Mouse (Mus musculus) gastrocnemius, postnatal 25 days (tissue): ENCODE measurements at regions not wholly inside any gene's neighbourhood (a gene's known extent, or its start where the extent isn't known, plus 50 kb on each side); places are given as distances from the start of the nearest gene placed in this dataset.
A peak's percentile ranks its signal among the peaks of the same experiment; 100 is the strongest.
"Not testable (repeated sequence)": the region's sequence is repeated elsewhere in the genome, so short reads cannot be mapped to it uniquely, and the experiment has no call there.

ENCODE experiments used
- DNase-seq: peaks from one replicate; pipeline ENCODE4 v3.0.0; 2022

GRCm38 (mm10) chr12:114285082-114285481 is 741.4 kb downstream of the Adam6a start:
- DNase-seq, result no peak

- DNase-seq, result no peak
Measured at GRCm38 (mm10) chr12:114287041-114287440, 743.3 kb downstream of the Adam6a start.

- no peak for DNase-seq
Measured at GRCm38 (mm10) chr12:114291083-114291482, 747.4 kb downstream of the Adam6a start.

- DNase-seq, result no peak
Measured at GRCm38 (mm10) chr12:114299771-114300170, 756.1 kb downstream of the Adam6a start.

- DNase-seq, result no peak
Measured at GRCm38 (mm10) chr12:114301728-114302127, 758.0 kb downstream of the Adam6a start.

GRCm38 (mm10) chr12:114332552-114332951 is 788.8 kb downstream of the Adam6a start:
- no peak for DNase-seq

- no peak for DNase-seq
Measured at GRCm38 (mm10) chr12:114366276-114366675, 822.6 kb downstream of the Adam6a start.

GRCm38 (mm10) chr12:114378696-114379350 is 835.1 kb downstream of the Adam6a start:
- DNase-seq, result peak; percentile 5

GRCm38 (mm10) chr12:114391447-114391846 is 847.7 kb downstream of the Adam6a start:
- DNase-seq, result no peak

- no peak for DNase-seq
Measured at GRCm38 (mm10) chr12:114406206-114406605, 862.5 kb downstream of the Adam6a start.

- DNase-seq, result no peak
Measured at GRCm38 (mm10) chr12:114434529-114434928, 890.8 kb downstream of the Adam6a start.

- no peak for DNase-seq
Measured at GRCm38 (mm10) chr12:114462037-114462436, 918.3 kb downstream of the Adam6a start.

GRCm38 (mm10) chr12:114462566-114462965 is 918.9 kb downstream of the Adam6a start:
- no peak for DNase-seq

GRCm38 (mm10) chr12:114468857-114469256 is 925.1 kb downstream of the Adam6a start:
- DNase-seq, result no peak

GRCm38 (mm10) chr12:114472678-114473077 is 929.0 kb downstream of the Adam6a start:
- DNase-seq, result not testable (repeated sequence)

- no peak for DNase-seq
Measured at GRCm38 (mm10) chr12:114478741-114479140, 935.0 kb downstream of the Adam6a start.

GRCm38 (mm10) chr12:114493500-114494031 is 949.9 kb downstream of the Adam6a start:
- DNase-seq, result not testable (repeated sequence)

GRCm38 (mm10) chr12:114495741-114496140 is 952.0 kb downstream of the Adam6a start:
- no peak for DNase-seq

GRCm38 (mm10) chr12:114513143-114513542 is 969.4 kb downstream of the Adam6a start:
- no peak for DNase-seq

GRCm38 (mm10) chr12:114542094-114542493 is 998.4 kb downstream of the Adam6a start:
- not testable (repeated sequence) for DNase-seq

GRCm38 (mm10) chr12:114544931-114545330 is 1001.2 kb downstream of the Adam6a start:
- not testable (repeated sequence) for DNase-seq

- no peak for DNase-seq
Measured at GRCm38 (mm10) chr12:114562440-114562839, 1018.7 kb downstream of the Adam6a start.

- no peak for DNase-seq
Measured at GRCm38 (mm10) chr12:114562978-114563377, 1019.3 kb downstream of the Adam6a start.

GRCm38 (mm10) chr12:114563683-114564082 is 1020.0 kb downstream of the Adam6a start:
- DNase-seq, result no peak
